Mouse (Mus musculus): ENCODE data around the gene Sept4. TPM values are rescaled to one million over a fixed set of nuclear protein-coding genes. Genes with fewer than 3 reads are reported as not detected.

The Sept4 gene
- 28.2 and 28.4 TPM in 2 replicates for polyA plus RNA-seq (2015; fragmentation: Nextera tagmentation; extraction: Ambion mirVana)

GRCm38 (mm10) chr11:87568255-87568953, at the start of gene Sept4:
Sept4 (plus strand) TSS chr11:87568903.
- no peaks in the 10 kb centered on the region for H3K4me1 ChIP-seq
- H3K27ac ChIP-seq = no peak within 1 kb of the TSS
- H3K9ac ChIP-seq = no peak within 1 kb of the TSS
- no peak within 1 kb of the TSS for H3K4me3 ChIP-seq
- no peaks in the 10 kb centered on the region for H3K9me3 ChIP-seq
- WGBS = 81% methylated on average over 7 of the region's 7 CpGs
- ATAC-seq (replicated peaks) = no peak
- H3K36me3 ChIP-seq (replicated peaks) = no peaks in the 10 kb centered on the region
- H3K27me3 ChIP-seq (replicated peaks) = no peaks in the 10 kb centered on the region
- H3K4me2 ChIP-seq = no peak within 1 kb of the TSS

GRCm38 (mm10) chr11:87519260-87519659, 49.4 kb upstream of the Sept4 start:
- WGBS = 5% methylated on average over 2 of the region's 2 CpGs
- Histone ChIP-seq H3K4me3 (no peak overlapping the region), H3K36me3 (replicated peaks) (no peaks in the 10 kb centered on the region), H3K4me1 (no peaks in the 10 kb centered on the region), H3K27me3 (replicated peaks) (no peaks in the 10 kb centered on the region), H3K4me2 (no peak overlapping the region), H3K9me3 (no peaks in the 10 kb centered on the region), H3K27ac (no peak overlapping the region), H3K9ac (no peak overlapping the region)
- no peak for ATAC-seq (replicated peaks)

GRCm38 (mm10) chr11:87523466-87523865, 45.2 kb upstream of the Sept4 start:
- WGBS = 59% methylated on average over 5 of the region's 5 CpGs
- Histone ChIP-seq H3K27me3 (replicated peaks) (no peaks in the 10 kb centered on the region), H3K4me3 (no peak overlapping the region), H3K9me3 (no peaks in the 10 kb centered on the region), H3K27ac (no peak overlapping the region), H3K9ac (no peak overlapping the region), H3K36me3 (replicated peaks) (no peaks in the 10 kb centered on the region), H3K4me1 (no peaks in the 10 kb centered on the region), H3K4me2 (no peak overlapping the region)
- no peak for ATAC-seq (replicated peaks)

- no peaks in the 10 kb centered on the region for H3K27me3 ChIP-seq (replicated peaks)
Measured at GRCm38 (mm10) chr11:87523967-87524366, 44.7 kb upstream of the Sept4 start.

GRCm38 (mm10) chr11:87524780-87525179, 43.9 kb upstream of the Sept4 start:
- Histone ChIP-seq H3K4me1 (no peaks in the 10 kb centered on the region), H3K27me3 (replicated peaks) (no peaks in the 10 kb centered on the region), H3K4me2 (no peak overlapping the region), H3K9me3 (no peaks in the 10 kb centered on the region), H3K27ac (no peak overlapping the region), H3K4me3 (no peak overlapping the region), H3K36me3 (replicated peaks) (no peaks in the 10 kb centered on the region), H3K9ac (no peak overlapping the region)
- no peak for ATAC-seq (replicated peaks)

More at GRCm38 (mm10) chr11:87523967-87524366, 44.7 kb upstream of the Sept4 start:
- H3K27ac ChIP-seq = no peak overlapping the region
- H3K36me3 ChIP-seq (replicated peaks) = no peaks in the 10 kb centered on the region
- H3K4me2 ChIP-seq = no peak overlapping the region
- no peaks in the 10 kb centered on the region for H3K9me3 ChIP-seq
- no peak overlapping the region for H3K9ac ChIP-seq
- no peak for ATAC-seq (replicated peaks)
- H3K4me3 ChIP-seq = no peak overlapping the region
- H3K4me1 ChIP-seq = no peaks in the 10 kb centered on the region

GRCm38 (mm10) chr11:87527364-87527763, 41.3 kb upstream of the Sept4 start:
- Histone ChIP-seq H3K9me3 (no peaks in the 10 kb centered on the region), H3K9ac (no peak overlapping the region), H3K36me3 (replicated peaks) (no peaks in the 10 kb centered on the region), H3K4me1 (no peaks in the 10 kb centered on the region), H3K27me3 (replicated peaks) (no peaks in the 10 kb centered on the region), H3K4me3 (no peak overlapping the region), H3K27ac (no peak overlapping the region), H3K4me2 (no peak overlapping the region)
- WGBS = 87% methylated on average over 3 of the region's 3 CpGs
- no peak for ATAC-seq (replicated peaks)

GRCm38 (mm10) chr11:87527990-87528389, 40.7 kb upstream of the Sept4 start:
- no peak overlapping the region for H3K4me2 ChIP-seq
- ATAC-seq (replicated peaks) = no peak
- H3K36me3 ChIP-seq (replicated peaks) = no peaks in the 10 kb centered on the region
- no peak overlapping the region for H3K9ac ChIP-seq
- H3K4me3 ChIP-seq = no peak overlapping the region
- H3K4me1 ChIP-seq = no peaks in the 10 kb centered on the region
- no peaks in the 10 kb centered on the region for H3K27me3 ChIP-seq (replicated peaks)
- 67% methylated on average over 4 of the region's 4 CpGs for WGBS
- no peak overlapping the region for H3K27ac ChIP-seq
- H3K9me3 ChIP-seq = no peaks in the 10 kb centered on the region

GRCm38 (mm10) chr11:87531695-87532094, 37.0 kb upstream of the Sept4 start:
- Histone ChIP-seq H3K4me3 (no peak overlapping the region), H3K4me2 (no peak overlapping the region), H3K27ac (no peak overlapping the region), H3K4me1 (no peaks in the 10 kb centered on the region), H3K36me3 (replicated peaks) (no peaks in the 10 kb centered on the region), H3K9me3 (no peaks in the 10 kb centered on the region), H3K9ac (no peak overlapping the region), H3K27me3 (replicated peaks) (no peaks in the 10 kb centered on the region)
- ATAC-seq (replicated peaks) = no peak
- 50% methylated on average over 6 of the region's 6 CpGs for WGBS

GRCm38 (mm10) chr11:87542285-87542684, 26.4 kb upstream of the Sept4 start:
- H3K9me3 ChIP-seq = no peaks in the 10 kb centered on the region
- no peaks in the 10 kb centered on the region for H3K4me1 ChIP-seq
- no peak overlapping the region for H3K4me3 ChIP-seq
- no peak overlapping the region for H3K27ac ChIP-seq
- H3K4me2 ChIP-seq = no peak overlapping the region
- H3K9ac ChIP-seq = no peak overlapping the region
- no peaks in the 10 kb centered on the region for H3K27me3 ChIP-seq (replicated peaks)
- ATAC-seq (replicated peaks) = no peak
- H3K36me3 ChIP-seq (replicated peaks) = no peaks in the 10 kb centered on the region
- WGBS = 40% methylated on average over 8 of the region's 8 CpGs

GRCm38 (mm10) chr11:87542906-87543305, 25.8 kb upstream of the Sept4 start:
- no peak for ATAC-seq (replicated peaks)
- Histone ChIP-seq H3K9ac (no peak overlapping the region), H3K4me1 (no peaks in the 10 kb centered on the region), H3K9me3 (no peaks in the 10 kb centered on the region), H3K36me3 (replicated peaks) (no peaks in the 10 kb centered on the region), H3K27ac (no peak overlapping the region), H3K4me3 (no peak overlapping the region), H3K4me2 (no peak overlapping the region), H3K27me3 (replicated peaks) (no peaks in the 10 kb centered on the region)
- 56% methylated on average over 3 of the region's 3 CpGs for WGBS

- Histone ChIP-seq H3K4me3 (no peak overlapping the region), H3K9ac (no peak overlapping the region), H3K27ac (no peak overlapping the region), H3K4me2 (no peak overlapping the region), H3K36me3 (replicated peaks) (no peaks in the 10 kb centered on the region), H3K9me3 (no peaks in the 10 kb centered on the region), H3K27me3 (replicated peaks) (no peaks in the 10 kb centered on the region), H3K4me1 (no peaks in the 10 kb centered on the region)
- 76% methylated on average over 4 of the region's 4 CpGs for WGBS
- ATAC-seq (replicated peaks) = no peak
Measured at GRCm38 (mm10) chr11:87553342-87553741, 15.4 kb upstream of the Sept4 start.

GRCm38 (mm10) chr11:87554386-87554785, 14.3 kb upstream of the Sept4 start:
- no peak for ATAC-seq (replicated peaks)
- no peak overlapping the region for H3K4me3 ChIP-seq
- H3K27ac ChIP-seq = no peak overlapping the region
- 49% methylated on average over 5 of the region's 5 CpGs for WGBS
- no peaks in the 10 kb centered on the region for H3K9me3 ChIP-seq
- H3K4me1 ChIP-seq = no peaks in the 10 kb centered on the region
- H3K27me3 ChIP-seq (replicated peaks) = no peaks in the 10 kb centered on the region
- no peaks in the 10 kb centered on the region for H3K36me3 ChIP-seq (replicated peaks)
- no peak overlapping the region for H3K9ac ChIP-seq
- H3K4me2 ChIP-seq = no peak overlapping the region

GRCm38 (mm10) chr11:87555106-87555703, 13.5 kb upstream of the Sept4 start:
- Histone ChIP-seq H3K4me3 (no peak overlapping the region), H3K9ac (no peak overlapping the region), H3K36me3 (replicated peaks) (no peaks in the 10 kb centered on the region), H3K4me1 (no peaks in the 10 kb centered on the region), H3K27ac (no peak overlapping the region), H3K9me3 (no peaks in the 10 kb centered on the region), H3K4me2 (no peak overlapping the region), H3K27me3 (replicated peaks) (no peaks in the 10 kb centered on the region)
- no peak for ATAC-seq (replicated peaks)
- 22% methylated on average over 2 of the region's 2 CpGs for WGBS

Data from midbrain, embryonic 15.5 days (tissue).